Mouse (Mus musculus) myocyte (in vitro differentiated cells): Measurements from ENCODE around the gene Coro2b.

Experiments
- E2F4 ChIP-seq: IDR thresholded peaks from one replicate; pipeline ENCODE4 v1.6.1; 2011; ENCODE audit warnings: mild to moderate bottlenecking, control low read depth, moderate library complexity; ENCODE audit not compliant: insufficient read depth
- MAX ChIP-seq: IDR thresholded peaks from one replicate; pipeline ENCODE4 v1.6.1; 2011; ENCODE audit warnings: low read depth, mild to moderate bottlenecking, control low read depth
- MYOD1 ChIP-seq, 3 experiments: IDR thresholded peaks; one replicate each; pipeline ENCODE4 v1.6.1; 2011; ENCODE audit warnings: control low read depth in 2 of 3, low read depth in 2 of 3, mild to moderate bottlenecking in 2 of 3, moderate library complexity in 1 of 3; ENCODE audit not compliant: insufficient read length in 2 of 3, control insufficient read depth in 1 of 3
- MYOG ChIP-seq, 3 experiments: IDR thresholded peaks; one replicate each; pipeline ENCODE4 v1.6.1; 2011; ENCODE audit warnings: control low read depth in 2 of 3, low read depth in 2 of 3, mild to moderate bottlenecking in 2 of 3; ENCODE audit not compliant: insufficient read length in 2 of 3, control insufficient read depth in 1 of 3, insufficient read depth in 1 of 3
- POLR2A ChIP-seq: IDR thresholded peaks from one replicate; pipeline ENCODE4 v1.6.1; 2011; ENCODE audit warnings: low read depth, mild to moderate bottlenecking, control low read depth, moderate library complexity; ENCODE audit not compliant: insufficient read length
- POLR2AphosphoS2 ChIP-seq: IDR thresholded peaks from one replicate; pipeline ENCODE4 v1.6.1; 2011; ENCODE audit warnings: low read depth, control low read depth; ENCODE audit not compliant: insufficient read length
- SRF ChIP-seq: IDR thresholded peaks from one replicate; pipeline ENCODE4 v1.6.1; 2011; ENCODE audit warnings: low read depth; ENCODE audit not compliant: control insufficient read depth, insufficient read length
- TCF12 ChIP-seq: IDR thresholded peaks from one replicate; pipeline ENCODE4 v1.6.1; 2011; ENCODE audit warnings: mild to moderate bottlenecking, control low read depth; ENCODE audit not compliant: poor library complexity, insufficient read depth, severe bottlenecking
- USF1 ChIP-seq: IDR thresholded peaks from one replicate; pipeline ENCODE4 v1.6.1; 2011; ENCODE audit warnings: low read depth, mild to moderate bottlenecking, control low read depth, moderate library complexity

- no peak for TF ChIP-seq USF1
- TF ChIP-seq TCF12: no peak
- peak; percentile 17 for TF ChIP-seq POLR2A
- TF ChIP-seq MAX: no peak
- TF ChIP-seq SRF: no peak
- TF ChIP-seq E2F4: no peak
- no peak for TF ChIP-seq MYOD1 (IDR thresholded peaks at IDR 0.05; ENCODE audit: control insufficient read depth in 1 of 3, insufficient read length in 2 of 3, low read depth in 2 of 3)
- TF ChIP-seq POLR2AphosphoS2: no peak
- TF ChIP-seq MYOG (IDR thresholded peaks at IDR 0.05; ENCODE audit: control insufficient read depth in 1 of 3, insufficient read depth in 1 of 3, insufficient read length in 2 of 3, low read depth in 2 of 3): no peak
These were observed 136.2 kb downstream of the Coro2b start for GRCm38 (mm10) chr9:62400531-62401170.
